Mouse (Mus musculus): ENCODE measurements around the gene Zkscan1. TPM values are rescaled to one million over a fixed set of nuclear protein-coding genes. Genes with fewer than 3 reads are reported as not detected.

Zkscan1 gene
- polyA plus RNA-seq, 1 experiment from 2014 or later: 32.1 TPM

DNA sequence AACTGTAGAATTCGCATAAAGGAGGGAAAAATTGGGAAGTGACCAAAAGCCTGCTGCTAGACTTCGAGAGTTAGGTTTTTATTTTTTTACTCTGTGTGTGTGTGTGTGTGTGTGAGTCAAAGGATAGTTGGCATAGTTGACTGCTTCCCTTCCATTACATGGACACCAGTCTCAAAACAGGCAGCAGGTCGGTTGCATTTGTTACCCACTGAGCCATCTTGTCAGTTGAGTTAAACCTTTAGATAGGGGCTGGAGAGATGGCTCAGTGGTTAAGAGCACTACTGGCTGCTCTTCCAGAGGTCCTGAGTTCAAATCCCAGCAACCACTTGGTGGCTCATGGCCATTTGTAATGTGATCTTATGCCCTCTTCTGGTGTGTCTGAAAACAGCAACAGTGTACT lies 33.2 kb downstream of the Zkscan1 start:
- peak overlapping the region; percentile 58 for H3K4me3 ChIP-seq (replicated peaks)
- 88% methylated on average over 3 of the region's 3 CpGs for WGBS
- H3K27ac ChIP-seq: peak overlapping the region; percentile 93; the same call in 1 of the 2 replicates
- H3K4me1 ChIP-seq (replicated peaks): peaks cover 22% of the 10 kb centered on the region
- peaks cover 26% of the 10 kb centered on the region for H3K36me3 ChIP-seq
- H3K9ac ChIP-seq (replicated peaks): peak overlapping the region; percentile 75
- no peaks in the 10 kb centered on the region for H3K9me3 ChIP-seq
- peak overlapping the region; percentile 69 for H3K4me2 ChIP-seq (replicated peaks)
- H3K27me3 ChIP-seq: no peaks in the 10 kb centered on the region
- ATAC-seq: no peak

- no peak for ATAC-seq
- Histone ChIP-seq H3K36me3 (peaks cover 78% of the 10 kb centered on the region), H3K4me1 (replicated peaks) (no peaks in the 10 kb centered on the region), H3K9me3 (no peaks in the 10 kb centered on the region), H3K27ac (no peak overlapping the region), H3K27me3 (no peaks in the 10 kb centered on the region), H3K4me3 (replicated peaks) (no peak overlapping the region), H3K4me2 (replicated peaks) (no peak overlapping the region), H3K9ac (replicated peaks) (no peak overlapping the region)
- WGBS: 96% methylated on average over 5 of the region's 5 CpGs
Measured at GRCm38 (mm10) chr5:138132425-138133064, 47.7 kb downstream of the Zkscan1 start.

DNA sequence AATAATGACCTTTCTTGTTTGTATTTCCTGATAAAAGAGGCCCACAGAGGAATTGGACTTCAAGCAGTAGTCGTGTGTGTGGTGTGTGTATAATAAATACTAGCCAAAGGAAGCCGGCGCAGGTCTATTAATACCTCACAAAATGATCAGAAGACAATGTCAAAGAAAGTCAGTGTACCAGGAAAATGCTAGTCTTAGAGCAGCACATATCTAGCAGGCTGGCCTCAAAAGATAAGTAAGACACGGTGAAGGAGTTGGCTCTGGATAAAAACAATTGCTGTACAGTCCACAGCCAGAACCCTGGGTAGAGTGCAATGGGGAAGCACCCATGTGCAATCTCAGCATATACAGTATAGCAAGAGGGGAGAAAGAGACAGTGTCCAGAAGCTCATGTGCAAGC lies 52.4 kb downstream of the Zkscan1 start:
- Histone ChIP-seq H3K9me3 (no peaks in the 10 kb centered on the region), H3K4me3 (replicated peaks) (no peak overlapping the region), H3K4me2 (replicated peaks) (no peak overlapping the region), H3K36me3 (peaks cover 49% of the 10 kb centered on the region), H3K27ac (no peak overlapping the region), H3K4me1 (replicated peaks) (no peaks in the 10 kb centered on the region), H3K27me3 (no peaks in the 10 kb centered on the region), H3K9ac (replicated peaks) (no peak overlapping the region)
- no peak for ATAC-seq
- 90% methylated on average over 4 of the region's 4 CpGs for WGBS

DNA sequence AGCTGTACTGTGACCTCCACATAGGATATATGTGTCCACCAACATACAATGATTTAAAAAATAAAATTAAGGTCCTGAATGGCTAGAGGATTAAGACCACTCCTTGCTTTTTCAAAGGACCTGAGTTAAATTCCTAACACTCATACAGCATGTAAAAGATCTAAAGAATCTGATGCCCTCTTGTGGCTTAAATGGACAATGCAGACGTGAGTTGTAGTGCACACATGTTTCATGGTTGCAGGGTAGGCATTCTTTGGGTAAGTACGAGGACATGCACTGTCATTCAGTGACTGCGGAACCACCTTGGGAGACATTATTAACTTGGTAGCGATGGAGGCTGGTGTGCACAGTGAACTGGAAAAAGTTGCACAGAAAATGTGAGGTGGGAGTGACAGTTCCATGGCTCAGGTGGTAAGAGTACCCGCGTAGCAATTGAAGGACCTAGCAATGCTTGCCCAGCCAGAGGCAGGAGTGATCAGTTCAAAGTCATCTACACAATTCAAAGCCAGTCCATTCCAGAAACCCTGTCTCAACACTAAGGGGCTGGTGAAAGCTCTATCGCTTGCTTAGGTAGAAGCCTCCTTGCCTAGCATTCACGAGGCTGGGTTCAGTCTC lies 53.2 kb downstream of the Zkscan1 start:
- Histone ChIP-seq H3K9me3 (no peaks in the 10 kb centered on the region), H3K4me1 (replicated peaks) (no peaks in the 10 kb centered on the region), H3K9ac (replicated peaks) (no peak overlapping the region), H3K4me2 (replicated peaks) (no peak overlapping the region), H3K4me3 (replicated peaks) (no peak overlapping the region), H3K27ac (no peak overlapping the region), H3K27me3 (no peaks in the 10 kb centered on the region), H3K36me3 (peaks cover 46% of the 10 kb centered on the region)
- no peak for ATAC-seq
- WGBS: 65% methylated on average over 8 of the region's 8 CpGs

GRCm38 (mm10) chr5:138138585-138138984 lies 53.7 kb downstream of the Zkscan1 start:
- H3K4me2 ChIP-seq (replicated peaks): no peak overlapping the region
- H3K4me1 ChIP-seq (replicated peaks): no peaks in the 10 kb centered on the region
- no peak overlapping the region for H3K27ac ChIP-seq
- H3K4me3 ChIP-seq (replicated peaks): no peak overlapping the region
- peaks cover 46% of the 10 kb centered on the region for H3K36me3 ChIP-seq
- H3K27me3 ChIP-seq: no peaks in the 10 kb centered on the region
- WGBS: 79% methylated on average over 4 of the region's 4 CpGs
- ATAC-seq: no peak
- H3K9me3 ChIP-seq: no peaks in the 10 kb centered on the region
- no peak overlapping the region for H3K9ac ChIP-seq (replicated peaks)

GRCm38 (mm10) chr5:138154390-138154789 lies 69.5 kb downstream of the Zkscan1 start:
- Histone ChIP-seq H3K27ac (peak overlapping the region; percentile 98; the same call in 1 of the 2 replicates), H3K9me3 (no peaks in the 10 kb centered on the region), H3K4me2 (replicated peaks) (peak overlapping the region; percentile 84), H3K36me3 (peaks cover 28% of the 10 kb centered on the region), H3K4me1 (replicated peaks) (peaks cover 17% of the 10 kb centered on the region), H3K9ac (replicated peaks) (peak overlapping the region; percentile 96), H3K4me3 (replicated peaks) (peak overlapping the region; percentile 85), H3K27me3 (no peaks in the 10 kb centered on the region)
- ATAC-seq: no peak
- 93% methylated on average over 3 of the region's 3 CpGs for WGBS

DNA sequence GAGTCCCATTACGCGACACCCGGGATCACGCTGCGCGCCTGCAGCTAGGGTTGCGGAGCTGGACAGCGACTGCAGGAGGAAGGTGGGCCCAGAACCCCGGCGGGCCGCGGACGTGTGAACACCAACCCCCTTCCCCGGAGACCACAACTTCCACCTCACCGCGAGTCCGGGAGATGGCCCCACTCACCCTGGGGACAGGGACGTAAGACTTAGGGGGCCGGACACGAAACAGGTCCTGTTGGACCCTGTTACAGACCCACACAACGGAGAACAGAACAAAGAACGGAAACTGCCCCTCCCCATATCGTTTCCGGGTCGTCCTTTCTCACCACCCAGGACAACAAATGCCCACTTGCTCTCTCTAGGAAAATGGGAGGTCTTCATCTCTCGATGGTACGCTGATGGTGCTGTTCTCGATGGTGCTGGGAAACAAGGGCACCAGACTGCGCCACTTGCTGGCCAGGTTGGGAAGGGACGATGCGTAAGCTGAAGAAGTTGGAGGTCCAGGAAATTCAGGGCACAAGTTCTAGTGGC lies 70.6 kb downstream of the Zkscan1 start, which contains the start of gene Zfp113:
Gene Zfp113 (minus strand): TSS at position 302 of the 534 bp plus-strand sequence.
- Histone ChIP-seq H3K36me3 (peaks cover 24% of the 10 kb centered on the region), H3K9me3 (no peaks in the 10 kb centered on the region), H3K9ac (replicated peaks) (peak within 1 kb of the TSS; percentile 96), H3K27me3 (no peaks in the 10 kb centered on the region), H3K4me3 (replicated peaks) (peak within 1 kb of the TSS; percentile 85), H3K27ac (peak within 1 kb of the TSS; percentile 98), H3K4me1 (replicated peaks) (peaks cover 21% of the 10 kb centered on the region), H3K4me2 (replicated peaks) (peak within 1 kb of the TSS; percentile 84)
- ATAC-seq: peak; percentile 98
- whole genome bisulfite sequencing: under 1% methylated on average over 31 of the region's 31 CpGs

Other genes starting within 250 kb of the Zkscan1 start
- 0.42 TPM in 1 of 2 replicates, not detected in the other for gene Pilra, start 248.8 kb upstream of the Zkscan1 start, polyA plus RNA-seq (2015; fragmentation: Nextera tagmentation; extraction: Ambion mirVana)
- gene Pilrb1, start 227.0 kb upstream of the Zkscan1 start, polyA plus RNA-seq (2015; fragmentation: Nextera tagmentation; extraction: Ambion mirVana): not detected in 2 replicates
- gene Pilrb2, start 213.3 kb upstream of the Zkscan1 start, polyA plus RNA-seq (2015; fragmentation: Nextera tagmentation; extraction: Ambion mirVana): not detected in 2 replicates
- 0.06 TPM in 1 of 2 replicates, not detected in the other for gene Cyp3a13, start 163.5 kb upstream of the Zkscan1 start, polyA plus RNA-seq (2015; fragmentation: Nextera tagmentation; extraction: Ambion mirVana)
- 0.08 and 0.23 TPM in 2 replicates for gene Gjc3, start 122.0 kb upstream of the Zkscan1 start, polyA plus RNA-seq (2015; fragmentation: Nextera tagmentation; extraction: Ambion mirVana)
- gene Azgp1, start 103.6 kb upstream of the Zkscan1 start, polyA plus RNA-seq (2015; fragmentation: Nextera tagmentation; extraction: Ambion mirVana): not detected in 2 replicates
- gene Smok3a, start 63.8 kb upstream of the Zkscan1 start, polyA plus RNA-seq (2015; fragmentation: Nextera tagmentation; extraction: Ambion mirVana): not detected in 2 replicates
- gene Smok3b, start 63.7 kb upstream of the Zkscan1 start, polyA plus RNA-seq (2015; fragmentation: Nextera tagmentation; extraction: Ambion mirVana): not detected in 2 replicates
- not detected in 2 replicates for gene Smok3c, start 31.9 kb upstream of the Zkscan1 start, polyA plus RNA-seq (2015; fragmentation: Nextera tagmentation; extraction: Ambion mirVana)
- 128 TPM in 2 replicates for gene Zscan21, start 31.8 kb downstream of the Zkscan1 start, polyA plus RNA-seq (2015; fragmentation: Nextera tagmentation; extraction: Ambion mirVana)
- gene Zfp113, start 70.7 kb downstream of the Zkscan1 start, polyA plus RNA-seq (2015; fragmentation: Nextera tagmentation; extraction: Ambion mirVana): 45.3 and 49.7 TPM in 2 replicates
- 316 and 337 TPM in 2 replicates for gene Cops6, start 76.0 kb downstream of the Zkscan1 start, polyA plus RNA-seq (2015; fragmentation: Nextera tagmentation; extraction: Ambion mirVana)
- 26.6 and 28.8 TPM in 2 replicates for gene Ap4m1, start 86.9 kb downstream of the Zkscan1 start, polyA plus RNA-seq (2015; fragmentation: Nextera tagmentation; extraction: Ambion mirVana)
- gene Mcm7, start 87.3 kb downstream of the Zkscan1 start, polyA plus RNA-seq (2015; fragmentation: Nextera tagmentation; extraction: Ambion mirVana): 159 and 162 TPM in 2 replicates
- 109 and 111 TPM in 2 replicates for gene Taf6, start 102.4 kb downstream of the Zkscan1 start, polyA plus RNA-seq (2015; fragmentation: Nextera tagmentation; extraction: Ambion mirVana)
- 39.4 and 40.5 TPM in 2 replicates for gene Cnpy4, start 102.4 kb downstream of the Zkscan1 start, polyA plus RNA-seq (2015; fragmentation: Nextera tagmentation; extraction: Ambion mirVana)
- 12.9 and 13.8 TPM in 2 replicates for gene Mblac1, start 109.2 kb downstream of the Zkscan1 start, polyA plus RNA-seq (2015; fragmentation: Nextera tagmentation; extraction: Ambion mirVana)
- gene Nxpe5, start 140.8 kb downstream of the Zkscan1 start, polyA plus RNA-seq (2015; fragmentation: Nextera tagmentation; extraction: Ambion mirVana): 0.08 TPM in 1 of 2 replicates, not detected in the other
- 81.2 and 81.9 TPM in 2 replicates for gene Lamtor4, start 170.4 kb downstream of the Zkscan1 start, polyA plus RNA-seq (2015; fragmentation: Nextera tagmentation; extraction: Ambion mirVana)
- 12.2 and 15.8 TPM in 2 replicates for gene BC037034, start 178.9 kb downstream of the Zkscan1 start, polyA plus RNA-seq (2015; fragmentation: Nextera tagmentation; extraction: Ambion mirVana)
- 2.5 and 3.0 TPM in 2 replicates for gene Gal3st4, start 187.8 kb downstream of the Zkscan1 start, polyA plus RNA-seq (2015; fragmentation: Nextera tagmentation; extraction: Ambion mirVana)
- gene Gm43720, start 194.9 kb downstream of the Zkscan1 start, polyA plus RNA-seq (2015; fragmentation: Nextera tagmentation; extraction: Ambion mirVana): 0.10 and 0.19 TPM in 2 replicates
- gene Gpc2, start 194.9 kb downstream of the Zkscan1 start, polyA plus RNA-seq (2015; fragmentation: Nextera tagmentation; extraction: Ambion mirVana): 236 and 248 TPM in 2 replicates
- 4.8 and 5.4 TPM in 2 replicates for gene Stag3, start 195.2 kb downstream of the Zkscan1 start, polyA plus RNA-seq (2015; fragmentation: Nextera tagmentation; extraction: Ambion mirVana)